Mouse (Mus musculus) liver, embryonic 12.5 days (tissue): Measurements from ENCODE around the gene Tmem53. TPM values are rescaled to one million over a fixed set of nuclear protein-coding genes. Genes with fewer than 3 reads are reported as not detected.

ENCODE experiments used
- ATAC-seq: fragments of 200-750 bp; cut with Nextera tagmentation; 2 replicates; pipeline ENCODE4 v1.8.0; 2017; ENCODE audit warnings: moderate number of reproducible peaks, mild to moderate bottlenecking, moderate library complexity
- H3K27ac ChIP-seq: fragments of 300-500 bp; sonication (generic); 2 replicates; pipeline ENCODE4 v1.5.1; 2016; ENCODE audit warnings: mild to moderate bottlenecking
- H3K27me3 ChIP-seq: fragments of 300-500 bp; sonication (generic); replicated peaks from 2 replicates; pipeline ENCODE4 v1.6.1; 2016; ENCODE audit warnings: mild to moderate bottlenecking, moderate library complexity
- H3K36me3 ChIP-seq: fragments of 300-500 bp; sonication (generic); 2 replicates; pipeline ENCODE4 v1.6.1; 2016; ENCODE audit warnings: mild to moderate bottlenecking, moderate library complexity
- H3K4me1 ChIP-seq: fragments of 300-500 bp; sonication (generic); 2 replicates; pipeline ENCODE4 v1.6.1; 2016
- H3K4me2 ChIP-seq: fragments of 300-500 bp; sonication (generic); 2 replicates; pipeline ENCODE4 v1.6.1; 2016; ENCODE audit warnings: mild to moderate bottlenecking, moderate library complexity
- H3K4me3 ChIP-seq: fragments of 300-500 bp; sonication (generic); 2 replicates; pipeline ENCODE4 v1.5.1; 2016; ENCODE audit warnings: mild to moderate bottlenecking, moderate library complexity
- H3K9ac ChIP-seq: fragments of 300-500 bp; sonication (generic); 2 replicates; pipeline ENCODE4 v1.6.1; 2016; ENCODE audit warnings: mild to moderate bottlenecking, moderate library complexity
- H3K9me3 ChIP-seq: fragments of 300-500 bp; sonication (generic); replicated peaks from 2 replicates; pipeline ENCODE4 v1.6.1; 2016; ENCODE audit warnings: mild to moderate bottlenecking, moderate library complexity
- WGBS: fragments of 180-500 bp; shearing (Covaris S2); methylation state at CpG from one replicate; pipeline ENCODE4 v1.1.7; 2016; ENCODE audit not compliant: insufficient replicate concordance; 5-methylcytosine and 5-hydroxymethylcytosine counted together
- polyA plus RNA-seq: library from polyadenylated mRNA; unstranded; fragments of >200 nt; fragmentation: Nextera tagmentation; extraction: Ambion mirVana; gene quantifications from 2 replicates; pipeline ENCODE4 v1.2.1, GENCODE M21; 2016

Gene Tmem53
- polyA plus RNA-seq, 1 experiment from 2014 or later = 2.3 TPM

DNA sequence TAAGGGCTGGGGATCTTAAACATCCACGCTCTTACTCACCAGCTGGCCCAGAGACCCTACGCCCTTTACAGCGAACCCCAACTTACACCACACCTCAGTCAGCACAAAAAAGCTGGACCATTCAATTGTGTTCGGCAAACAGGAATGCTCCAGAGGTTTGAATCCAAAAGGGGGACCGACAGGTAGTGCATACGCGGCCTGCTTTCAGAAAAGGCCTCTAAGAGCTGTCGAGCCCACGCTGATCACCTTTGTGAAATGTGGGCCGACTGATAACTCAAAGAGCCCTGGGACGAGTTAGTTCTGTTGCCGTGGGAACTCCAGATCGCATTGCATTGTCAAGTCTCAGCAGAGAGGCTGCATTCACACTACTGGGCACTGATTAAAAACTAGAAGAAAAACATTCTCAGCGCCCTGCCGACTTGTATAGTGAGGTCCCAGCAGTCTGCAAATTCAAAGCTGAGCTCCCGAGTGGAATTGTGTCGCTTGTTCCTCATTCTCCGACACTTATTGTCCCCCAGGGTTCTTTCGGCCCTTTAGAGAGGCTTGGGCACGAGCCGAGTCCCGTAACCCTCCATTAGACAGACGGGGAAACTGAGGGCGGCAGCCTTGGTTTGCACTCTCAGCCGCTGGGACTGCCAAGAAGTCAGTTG is 36.7 kb downstream of the Tmem53 start:
- H3K9me3 ChIP-seq = no peaks in the 10 kb centered on the region
- H3K27ac ChIP-seq = peak overlapping the region; percentile 94
- peaks cover 48% of the 10 kb centered on the region for H3K4me1 ChIP-seq
- H3K27me3 ChIP-seq = no peaks in the 10 kb centered on the region
- ATAC-seq = peak; percentile 27; the same call in 1 of the 2 replicates
- peak overlapping the region; percentile 86 for H3K4me3 ChIP-seq
- H3K36me3 ChIP-seq = peaks cover 48% of the 10 kb centered on the region
- 19% methylated on average over 25 of the region's 25 CpGs for WGBS
- peak overlapping the region; percentile 94 for H3K4me2 ChIP-seq
- H3K9ac ChIP-seq = peak overlapping the region; percentile 83

DNA sequence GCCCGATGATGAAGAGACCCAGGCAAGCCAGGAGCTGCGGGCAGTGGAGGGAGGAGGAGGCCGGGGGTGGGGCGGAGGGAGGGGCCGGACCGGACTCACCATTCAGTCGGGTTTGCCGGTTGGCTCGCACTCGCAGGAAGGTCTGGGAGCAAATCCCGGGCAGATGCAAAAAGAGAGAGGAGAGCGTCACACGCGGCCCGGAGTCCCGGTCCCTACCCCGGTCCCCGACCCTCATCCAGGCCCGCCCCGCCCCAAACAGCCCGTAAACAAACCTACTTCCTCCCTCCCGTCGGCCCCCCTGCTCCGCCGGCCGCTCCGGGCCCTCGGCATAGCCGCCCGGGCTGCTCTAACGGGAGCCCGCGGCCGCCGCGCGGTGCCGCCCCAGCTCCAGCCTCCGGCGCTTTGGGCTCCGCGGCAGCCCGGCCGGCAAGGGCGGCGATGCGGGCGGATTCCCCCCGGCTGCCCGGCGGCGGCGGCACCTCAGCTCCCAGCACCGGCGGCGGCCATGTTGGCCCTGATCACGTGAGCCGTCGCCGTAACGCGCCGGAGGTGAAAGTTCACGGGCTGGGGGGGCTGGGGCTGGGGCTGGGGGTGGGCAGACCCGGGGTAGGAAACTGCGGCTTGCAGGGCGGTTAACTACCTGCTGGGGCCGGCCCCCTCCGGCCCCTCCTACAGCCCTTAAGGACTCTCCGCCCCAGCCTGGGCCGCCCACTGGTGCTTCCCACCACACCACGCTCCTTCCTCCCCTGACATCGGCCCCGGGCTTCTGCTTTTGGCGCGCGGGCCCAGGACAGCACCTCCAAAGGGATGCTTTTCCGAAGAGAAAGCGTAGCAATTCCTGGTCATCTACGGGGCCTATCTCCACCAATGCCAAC is 37.4 kb downstream of the Tmem53 start:
- Histone ChIP-seq H3K27me3 (no peaks in the 10 kb centered on the region), H3K4me1 (peaks cover 40% of the 10 kb centered on the region), H3K9ac (peak overlapping the region; percentile 83), H3K4me2 (peak overlapping the region; percentile 94), H3K4me3 (peak overlapping the region; percentile 86), H3K9me3 (no peaks in the 10 kb centered on the region), H3K27ac (peak overlapping the region; percentile 94), H3K36me3 (peaks cover 40% of the 10 kb centered on the region)
- under 1% methylated on average over 75 of the region's 80 CpGs for WGBS
- ATAC-seq = peak; percentile 87

DNA sequence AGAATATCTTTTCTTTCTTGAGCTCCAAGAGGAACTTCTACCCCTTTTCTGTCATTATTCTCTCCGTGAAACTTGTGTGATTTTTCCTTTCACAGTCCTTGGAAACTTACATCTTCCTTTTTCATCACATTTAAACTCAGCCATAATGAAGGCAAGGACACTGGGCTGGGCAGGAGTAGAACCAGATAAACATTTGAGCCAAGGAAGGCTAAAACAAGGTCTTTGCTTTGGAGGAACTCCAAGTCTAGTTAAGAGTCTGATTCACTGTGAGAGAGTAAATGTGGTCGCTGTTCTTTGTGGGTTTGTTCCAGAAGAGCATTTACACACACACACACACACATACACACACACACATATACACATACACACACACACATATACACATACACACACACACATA is 39.9 kb downstream of the Tmem53 start:
- H3K4me3 ChIP-seq = no peak overlapping the region
- H3K4me1 ChIP-seq = peaks cover 27% of the 10 kb centered on the region
- ATAC-seq = no peak
- 74% methylated on average over 2 of the region's 2 CpGs for WGBS
- no peak overlapping the region for H3K9ac ChIP-seq
- no peaks in the 10 kb centered on the region for H3K9me3 ChIP-seq
- H3K4me2 ChIP-seq = no peak overlapping the region
- peaks cover 17% of the 10 kb centered on the region for H3K27me3 ChIP-seq
- no peak overlapping the region for H3K27ac ChIP-seq
- H3K36me3 ChIP-seq = peaks cover 15% of the 10 kb centered on the region

DNA sequence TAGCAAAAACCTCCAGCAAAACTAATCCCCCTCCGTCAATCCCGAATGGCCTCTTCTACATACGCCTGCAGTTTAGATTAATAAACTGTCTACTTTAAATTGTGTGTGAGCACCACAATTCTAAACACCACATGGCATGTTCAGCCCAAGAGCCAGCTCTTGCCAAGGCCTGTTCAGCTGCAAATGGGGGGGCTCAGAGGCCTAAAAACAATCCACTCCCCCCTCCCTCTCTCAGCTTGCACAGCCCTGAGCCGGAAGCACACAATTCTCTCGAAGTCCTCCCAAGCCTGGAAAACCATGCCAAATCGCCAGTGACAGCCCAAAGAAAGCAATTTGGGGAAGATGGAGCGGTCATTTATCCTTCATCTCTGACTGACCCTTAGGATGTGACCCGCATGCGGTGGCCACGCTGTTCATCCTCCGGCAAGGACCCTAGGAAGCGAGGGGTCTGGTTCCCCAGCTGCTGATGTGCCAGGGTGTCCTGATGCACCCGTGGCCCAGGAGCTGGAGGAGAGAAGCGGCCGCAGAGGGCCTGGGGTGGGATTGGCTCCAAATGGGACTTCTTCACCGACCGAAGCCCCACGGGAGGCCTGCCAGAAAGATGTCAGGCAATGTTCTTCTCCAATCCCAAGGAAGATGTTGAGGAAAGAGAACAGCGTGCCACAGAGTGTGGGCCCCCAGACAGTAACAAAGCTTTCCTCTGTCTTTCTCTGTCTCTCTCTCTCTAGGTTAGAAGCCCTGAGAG is 45.3 kb downstream of the Tmem53 start:
- Histone ChIP-seq H3K4me1 (no peaks in the 10 kb centered on the region), H3K27ac (no peak overlapping the region), H3K4me3 (no peak overlapping the region), H3K36me3 (no peaks in the 10 kb centered on the region), H3K4me2 (no peak overlapping the region), H3K27me3 (peaks cover 66% of the 10 kb centered on the region), H3K9me3 (no peaks in the 10 kb centered on the region), H3K9ac (no peak overlapping the region)
- no peak for ATAC-seq
- 82% methylated on average over 19 of the region's 19 CpGs for whole genome bisulfite sequencing

DNA sequence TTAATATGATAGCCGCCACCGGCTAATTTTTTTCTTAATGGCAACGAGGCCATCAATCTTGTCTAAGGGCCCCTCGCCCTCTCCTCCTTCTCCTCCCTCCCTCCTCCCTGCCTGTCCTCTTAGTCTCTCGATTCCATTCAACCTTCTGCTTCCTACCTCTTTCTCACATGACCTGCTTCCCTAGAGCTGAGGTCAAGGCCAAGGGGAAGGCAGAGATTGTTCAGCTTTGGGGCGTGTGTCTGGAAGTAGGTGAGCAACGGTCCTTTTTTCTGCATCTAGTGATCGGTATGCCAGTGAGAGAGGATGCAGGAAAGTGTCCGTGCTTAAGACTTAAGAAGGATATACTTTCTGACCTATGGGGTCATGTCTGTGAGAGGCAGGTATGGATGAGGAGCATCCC is 46.1 kb downstream of the Tmem53 start:
- no peak overlapping the region for H3K4me3 ChIP-seq
- no peak overlapping the region for H3K4me2 ChIP-seq
- no peaks in the 10 kb centered on the region for H3K36me3 ChIP-seq
- H3K27ac ChIP-seq = no peak overlapping the region
- no peak for ATAC-seq
- no peaks in the 10 kb centered on the region for H3K9me3 ChIP-seq
- H3K27me3 ChIP-seq = peaks cover 74% of the 10 kb centered on the region
- no peaks in the 10 kb centered on the region for H3K4me1 ChIP-seq
- no peak overlapping the region for H3K9ac ChIP-seq
- 67% methylated on average over 9 of the region's 9 CpGs for WGBS

DNA sequence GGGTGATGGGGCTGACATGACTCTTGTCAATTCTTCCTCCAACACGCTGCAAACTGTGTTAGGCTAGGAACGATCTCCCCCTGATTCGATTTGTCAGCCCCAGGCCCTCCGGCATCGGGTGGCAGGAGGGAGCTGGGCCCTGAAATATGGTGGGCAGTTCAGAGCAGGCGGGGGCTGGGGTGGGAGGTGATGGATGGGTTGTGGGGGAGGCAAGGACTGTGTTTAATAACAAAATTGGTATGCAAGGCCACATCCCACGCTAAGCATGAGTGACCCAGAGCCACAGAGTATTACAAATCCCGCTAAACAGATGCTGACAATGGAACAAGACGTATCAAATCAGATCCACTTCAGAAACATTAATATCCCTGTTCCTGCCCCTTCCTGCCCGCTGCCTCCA is 48.2 kb downstream of the Tmem53 start:
- no peak overlapping the region for H3K4me3 ChIP-seq
- ATAC-seq = no peak
- H3K4me2 ChIP-seq = no peak overlapping the region
- H3K27ac ChIP-seq = no peak overlapping the region
- peaks cover 16% of the 10 kb centered on the region for H3K4me1 ChIP-seq
- H3K9ac ChIP-seq = no peak overlapping the region
- H3K36me3 ChIP-seq = no peaks in the 10 kb centered on the region
- 77% methylated on average over 10 of the region's 10 CpGs for WGBS
- no peaks in the 10 kb centered on the region for H3K9me3 ChIP-seq
- H3K27me3 ChIP-seq = peaks cover 92% of the 10 kb centered on the region

DNA sequence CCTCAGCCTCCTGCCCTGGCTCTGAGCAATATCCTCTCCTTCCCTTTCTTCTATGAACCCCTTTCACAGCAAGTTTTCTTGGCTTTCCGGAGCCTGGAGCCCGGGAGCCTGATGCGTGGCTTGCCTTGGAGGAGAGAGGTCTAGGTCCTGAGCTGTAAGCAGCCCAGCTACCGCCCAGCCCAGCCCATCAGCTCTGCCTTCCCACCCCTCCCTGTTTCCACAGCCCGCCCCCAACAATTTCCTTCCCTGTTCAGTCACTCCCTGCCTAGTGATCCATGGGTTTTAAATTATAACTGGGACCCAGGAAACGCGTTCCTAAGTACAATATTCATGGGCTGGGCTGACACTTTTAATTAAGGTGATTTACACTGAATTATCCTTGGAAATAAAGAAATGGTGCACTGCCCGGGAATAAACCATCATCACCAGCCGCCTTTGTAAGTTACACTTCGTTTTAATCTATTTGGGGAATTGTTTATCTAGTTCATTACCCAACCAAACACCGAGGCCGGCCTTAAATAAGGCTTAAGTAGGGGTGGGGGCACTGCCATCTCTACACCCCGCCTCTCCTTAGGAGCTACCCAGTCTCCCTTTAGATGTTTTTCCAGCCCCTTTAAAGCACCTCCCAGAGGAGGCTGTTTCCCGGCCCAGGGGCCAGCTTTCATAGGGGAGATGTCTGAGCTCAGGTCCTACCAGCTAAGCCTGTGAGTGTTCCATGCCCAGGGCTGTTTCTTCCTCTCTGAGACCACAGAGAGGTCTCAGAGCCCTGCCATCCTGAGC is 50.5 kb downstream of the Tmem53 start:
- Histone ChIP-seq H3K4me2 (no peak overlapping the region), H3K4me1 (peaks cover 16% of the 10 kb centered on the region), H3K27me3 (peaks cover 96% of the 10 kb centered on the region), H3K27ac (no peak overlapping the region), H3K4me3 (no peak overlapping the region), H3K9ac (no peak overlapping the region), H3K9me3 (no peaks in the 10 kb centered on the region), H3K36me3 (no peaks in the 10 kb centered on the region)
- no peak for ATAC-seq
- 35% methylated on average over 14 of the region's 14 CpGs for WGBS

DNA sequence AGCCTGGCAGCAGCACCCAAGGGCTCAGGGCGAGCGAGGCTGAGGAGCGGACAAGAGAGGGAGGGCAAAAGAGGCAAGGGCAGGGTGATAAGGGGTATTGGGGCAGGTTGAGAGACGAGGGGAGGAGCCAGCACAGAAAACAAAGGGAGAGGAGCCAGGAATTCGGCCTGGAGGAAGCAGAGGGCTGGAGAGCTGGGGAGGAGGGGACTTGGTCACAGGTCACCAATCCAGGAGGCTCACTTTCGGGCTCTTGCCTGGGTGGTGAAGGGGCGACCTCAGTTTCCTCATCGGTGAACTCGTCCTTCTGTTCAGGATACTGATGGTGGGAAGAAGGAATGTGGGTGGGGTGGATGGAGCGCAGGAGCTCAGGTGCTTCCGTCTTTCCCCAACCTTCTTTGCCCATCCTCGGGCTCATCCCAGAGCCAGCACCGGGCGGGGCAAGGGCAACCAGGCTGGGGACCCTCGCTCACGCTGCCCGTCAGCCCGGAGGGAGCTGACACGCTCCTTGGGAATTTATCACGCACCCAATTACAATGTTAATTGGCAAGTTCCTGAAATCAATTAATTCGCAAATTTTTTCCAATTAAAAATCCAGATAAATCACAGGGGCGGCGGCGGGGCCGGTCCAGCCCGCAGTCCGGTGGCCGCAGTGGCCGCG is 52.0 kb downstream of the Tmem53 start:
- Histone ChIP-seq H3K4me1 (peaks cover 16% of the 10 kb centered on the region), H3K4me3 (peak overlapping the region; percentile 45), H3K4me2 (peak overlapping the region; percentile 71), H3K27me3 (peaks cover 97% of the 10 kb centered on the region), H3K27ac (no peak overlapping the region), H3K36me3 (no peaks in the 10 kb centered on the region), H3K9ac (peak overlapping the region; percentile 23; the same call in 1 of the 2 replicates), H3K9me3 (no peaks in the 10 kb centered on the region)
- 14% methylated on average over 30 of the region's 30 CpGs for WGBS
- no peak for ATAC-seq

DNA sequence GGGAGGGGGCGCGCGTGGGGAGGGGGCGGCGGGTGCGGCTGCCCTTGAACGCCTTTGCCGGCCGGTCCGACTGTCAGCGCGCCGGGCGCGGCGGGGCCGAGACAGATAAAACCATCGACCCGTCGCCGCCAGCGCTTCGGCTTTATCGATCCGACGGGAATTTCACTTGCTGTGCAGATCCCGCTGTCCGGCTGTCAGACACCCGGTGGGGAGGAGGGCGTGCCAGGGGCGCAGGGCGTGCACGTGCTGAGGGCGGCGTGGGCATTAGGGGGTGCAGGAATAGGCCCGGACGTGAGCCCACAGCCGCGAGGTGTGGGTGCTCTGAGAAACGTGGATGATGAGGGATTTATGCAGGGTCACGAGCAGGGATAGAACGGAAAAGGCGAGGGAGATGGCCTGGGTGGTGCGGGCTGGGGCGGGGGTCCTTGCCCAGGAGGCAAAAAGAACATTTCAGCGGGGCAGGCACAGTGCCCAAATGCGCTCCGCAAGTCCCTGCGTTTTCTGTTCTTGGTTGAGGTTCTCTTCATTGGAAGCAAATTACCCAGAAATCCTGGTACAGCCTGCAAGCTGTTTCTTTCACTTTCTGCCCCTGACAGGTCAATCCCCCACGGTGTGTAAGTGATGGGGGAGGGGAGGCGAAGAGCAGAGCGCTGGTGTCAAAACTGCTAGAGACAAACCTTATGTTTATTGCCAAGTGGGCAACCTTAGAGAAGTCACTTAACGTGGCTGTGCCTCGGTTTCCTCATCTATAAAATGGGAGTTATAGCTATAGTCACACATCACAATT is 52.7 kb downstream of the Tmem53 start:
- Histone ChIP-seq H3K4me3 (peak overlapping the region; percentile 45), H3K27ac (no peak overlapping the region), H3K9ac (peak overlapping the region; percentile 23; the same call in 1 of the 2 replicates), H3K36me3 (no peaks in the 10 kb centered on the region), H3K9me3 (no peaks in the 10 kb centered on the region), H3K4me2 (peak overlapping the region; percentile 71), H3K27me3 (peaks cover 90% of the 10 kb centered on the region), H3K4me1 (peaks cover 16% of the 10 kb centered on the region)
- no peak for ATAC-seq
- 9% methylated on average over 54 of the region's 54 CpGs for WGBS

DNA sequence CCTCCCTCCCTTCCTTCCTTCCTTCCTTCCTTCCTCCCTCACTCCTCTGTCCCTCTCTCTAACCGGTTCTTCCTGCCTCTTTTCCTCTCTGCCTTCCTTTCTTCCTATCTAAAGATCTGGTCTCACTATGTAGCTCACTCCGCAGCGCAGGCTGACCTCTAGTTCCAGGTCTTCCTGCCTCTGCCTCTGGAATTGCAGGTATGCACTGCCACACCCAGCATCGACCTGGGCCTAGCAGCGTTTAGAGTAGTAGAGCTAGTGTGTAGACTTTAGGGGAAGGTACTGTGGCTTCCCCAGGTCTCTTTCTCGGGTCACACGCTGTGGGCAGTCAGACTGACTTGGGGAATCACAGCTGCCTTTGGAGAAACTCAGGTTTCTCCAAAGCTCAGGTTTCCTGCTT is 53.7 kb downstream of the Tmem53 start:
- Histone ChIP-seq H3K4me3 (no peak overlapping the region), H3K9me3 (no peaks in the 10 kb centered on the region), H3K27ac (no peak overlapping the region), H3K27me3 (peaks cover 80% of the 10 kb centered on the region), H3K4me2 (no peak overlapping the region), H3K36me3 (no peaks in the 10 kb centered on the region), H3K9ac (no peak overlapping the region), H3K4me1 (peaks cover 17% of the 10 kb centered on the region)
- no peak for ATAC-seq
- 44% methylated on average over 6 of the region's 7 CpGs for WGBS
